Mouse (Mus musculus): ENCODE data around the gene Ttc28.

Gene Ttc28

GRCm38 (mm10) chr5:111204976-111205586, 325.5 kb downstream of the Ttc28 start:
- DNase-seq (ENCODE audit: extremely low read depth, low read depth) = no peak

GRCm38 (mm10) chr5:111205817-111206216, 326.2 kb downstream of the Ttc28 start:
- DNase-seq (ENCODE audit: extremely low read depth, low read depth) = no peak

- no peak for DNase-seq (ENCODE audit: extremely low read depth, low read depth)
Measured at GRCm38 (mm10) chr5:111207924-111208659, 328.5 kb downstream of the Ttc28 start.

DNA sequence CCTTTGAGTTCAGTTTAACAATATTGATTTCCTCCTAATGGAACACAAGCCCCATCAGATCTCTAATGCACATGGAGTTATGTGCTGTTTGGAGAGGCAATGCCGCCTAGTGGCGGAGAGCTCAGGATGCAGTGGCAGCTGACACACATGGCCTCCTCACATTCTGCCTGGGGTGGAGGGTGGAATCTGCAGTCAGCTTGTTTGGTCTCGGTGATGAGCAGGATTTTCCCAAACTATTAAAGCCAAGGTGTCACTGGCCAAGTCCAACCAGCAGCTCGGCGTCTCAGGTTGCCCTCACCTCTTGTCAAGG, 329.0 kb downstream of the Ttc28 start:
- no peak for DNase-seq (ENCODE audit: extremely low read depth, low read depth)

DNA sequence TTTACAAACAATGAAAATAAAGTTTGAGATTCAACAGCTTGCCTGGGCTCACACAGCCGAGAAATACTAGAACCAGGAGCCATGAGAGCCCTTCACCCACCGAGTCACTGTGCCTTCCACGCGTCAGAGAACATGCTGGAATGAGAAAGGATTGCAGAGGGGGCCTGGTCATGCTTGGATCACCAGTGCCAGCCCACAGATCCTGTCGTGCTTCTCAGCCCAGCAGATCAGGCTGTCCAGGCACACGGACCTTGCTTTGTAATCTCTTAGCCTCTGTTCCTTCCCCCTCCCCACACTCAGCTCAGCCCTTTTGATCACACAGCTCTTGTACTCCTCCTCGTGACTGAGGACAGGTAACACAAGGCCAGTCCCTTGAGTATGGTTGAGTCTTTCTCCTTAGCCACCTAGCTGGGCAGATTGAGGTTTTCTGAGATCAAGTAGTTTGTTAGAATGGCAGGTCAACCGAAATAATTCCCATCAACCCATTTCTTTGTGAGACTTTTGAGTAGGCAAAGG, 334.4 kb downstream of the Ttc28 start:
- DNase-seq (ENCODE audit: extremely low read depth, low read depth) = no peak

- DNase-seq (ENCODE audit: extremely low read depth, low read depth) = no peak
Measured at GRCm38 (mm10) chr5:111214890-111215289, 335.3 kb downstream of the Ttc28 start.

DNA sequence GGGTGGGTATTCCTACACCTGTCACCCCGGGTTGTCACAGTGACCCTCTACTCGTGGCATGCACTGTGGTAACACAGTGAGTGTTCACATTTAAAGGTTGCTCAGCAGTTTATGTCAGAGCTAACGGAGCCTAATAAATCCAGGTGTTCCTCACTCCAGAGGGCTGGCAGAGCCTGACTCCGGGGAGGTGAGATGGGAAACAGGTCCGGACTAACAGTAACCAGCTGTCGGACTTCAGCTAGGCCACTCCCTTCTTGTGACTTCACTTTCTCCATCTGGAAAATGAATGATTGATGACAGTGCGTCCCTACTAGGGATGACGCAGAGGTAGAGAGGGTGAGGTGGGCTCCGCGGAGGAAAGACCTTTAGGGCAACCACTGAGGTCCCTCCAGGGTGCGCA, 336.1 kb downstream of the Ttc28 start:
- no peak for DNase-seq (ENCODE audit: extremely low read depth, low read depth)

GRCm38 (mm10) chr5:111216166-111216565, 336.6 kb downstream of the Ttc28 start:
- DNase-seq (ENCODE audit: extremely low read depth, low read depth) = no peak

GRCm38 (mm10) chr5:111217447-111218110, 338.0 kb downstream of the Ttc28 start:
- no peak for DNase-seq (ENCODE audit: extremely low read depth, low read depth)

DNA sequence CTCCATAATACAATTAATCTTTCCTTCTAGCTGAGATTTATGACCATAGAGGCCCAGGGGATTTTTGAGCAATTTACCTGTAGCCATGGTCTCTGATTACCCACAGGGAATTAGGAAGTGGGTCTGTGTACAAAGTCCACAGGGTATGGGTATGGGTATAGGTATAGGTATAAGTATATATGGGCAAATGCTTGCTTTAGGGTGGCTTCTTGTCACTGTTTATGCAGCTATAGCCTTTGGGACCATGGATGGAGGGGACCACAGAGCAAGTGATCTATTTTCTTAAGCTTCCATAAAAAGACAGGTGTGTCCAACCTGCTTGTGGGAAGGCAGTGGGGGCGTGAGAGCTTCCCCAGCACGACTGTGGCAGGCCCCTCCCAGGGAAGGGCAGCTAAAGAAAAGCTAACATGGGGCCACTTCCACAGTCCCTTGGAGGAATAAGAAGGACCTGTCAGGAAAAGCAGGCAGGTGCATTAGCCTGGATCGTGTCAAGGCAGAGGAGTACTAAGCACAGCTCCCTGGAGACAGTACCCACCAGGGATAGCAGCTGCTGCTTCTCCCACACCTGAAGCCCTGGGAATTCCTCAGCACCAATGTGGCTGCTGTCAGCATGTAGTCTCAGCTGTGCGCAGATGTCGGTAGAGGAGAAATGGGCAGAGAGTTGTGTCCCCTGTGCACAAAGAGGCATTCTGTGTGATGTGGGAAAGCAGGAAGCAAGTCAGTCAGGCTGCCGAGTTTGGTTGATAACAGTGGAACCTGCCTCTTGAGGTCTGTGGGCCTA, 338.7 kb downstream of the Ttc28 start:
- DNase-seq (ENCODE audit: extremely low read depth, low read depth) = no peak

- no peak for DNase-seq (ENCODE audit: extremely low read depth, low read depth)
Measured at GRCm38 (mm10) chr5:111218998-111219397, 339.4 kb downstream of the Ttc28 start.

DNA sequence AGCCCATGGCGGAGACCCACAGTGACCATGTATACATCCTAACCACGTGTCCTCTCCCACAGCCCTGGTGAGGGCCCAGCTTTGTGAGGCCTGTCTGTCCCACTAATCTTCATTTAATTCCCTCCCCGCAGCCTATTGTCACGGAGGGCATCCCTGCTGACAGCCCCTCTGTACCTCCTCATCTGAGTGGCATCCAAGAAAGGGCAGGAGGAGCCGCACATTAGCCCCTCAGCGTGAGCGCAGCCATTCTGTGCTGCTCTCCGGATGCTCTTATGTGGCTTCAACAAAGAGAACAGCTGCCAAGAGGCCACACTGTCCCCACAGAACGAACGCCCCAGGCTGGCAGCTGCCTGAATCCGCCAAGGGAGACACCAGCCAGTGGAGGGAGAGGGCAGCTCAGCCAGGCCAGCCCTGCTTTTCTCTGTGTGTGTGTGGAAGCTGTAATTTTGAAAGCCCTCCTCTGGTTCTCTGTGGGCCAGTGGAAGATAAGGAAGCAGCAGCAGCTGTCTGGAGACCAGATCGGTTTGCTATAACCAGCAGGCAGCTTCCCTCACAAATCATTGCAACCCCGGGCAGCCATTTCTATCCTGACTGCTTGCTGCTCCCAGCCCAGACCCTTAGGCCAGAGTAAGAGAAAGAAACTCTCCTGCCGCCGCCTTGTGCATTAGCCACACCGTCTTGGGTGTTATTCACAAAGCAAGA, 341.2 kb downstream of the Ttc28 start:
- DNase-seq (ENCODE audit: extremely low read depth, low read depth) = no peak

- DNase-seq (ENCODE audit: extremely low read depth, low read depth) = no peak
Measured at GRCm38 (mm10) chr5:111222820-111223219, 343.2 kb downstream of the Ttc28 start.

- no peak for DNase-seq (ENCODE audit: extremely low read depth, low read depth)
Measured at GRCm38 (mm10) chr5:111225306-111225705, 345.7 kb downstream of the Ttc28 start.

DNA sequence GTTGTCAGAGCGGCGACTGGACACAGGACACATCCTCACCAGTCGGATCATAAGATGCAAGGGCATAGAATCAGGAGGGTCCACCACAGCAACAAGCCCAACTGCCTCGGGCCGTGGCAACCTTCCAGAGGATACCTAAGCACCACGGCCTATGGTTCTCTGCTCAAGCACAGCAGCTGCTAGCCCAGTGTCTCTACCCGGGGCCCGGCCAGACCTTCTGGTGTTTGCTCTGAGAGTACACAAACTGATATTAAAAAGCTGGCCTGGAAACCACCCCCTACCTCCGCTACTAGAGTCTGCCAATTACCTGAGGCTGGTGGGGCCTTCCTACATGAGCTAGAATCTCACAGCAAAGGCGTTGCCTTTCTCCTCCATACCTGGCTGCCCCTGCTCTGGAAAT, 346.9 kb downstream of the Ttc28 start:
- DNase-seq (ENCODE audit: extremely low read depth, low read depth) = no peak

GRCm38 (mm10) chr5:111227850-111228249, 348.2 kb downstream of the Ttc28 start:
- DNase-seq (ENCODE audit: extremely low read depth, low read depth) = no peak

DNA sequence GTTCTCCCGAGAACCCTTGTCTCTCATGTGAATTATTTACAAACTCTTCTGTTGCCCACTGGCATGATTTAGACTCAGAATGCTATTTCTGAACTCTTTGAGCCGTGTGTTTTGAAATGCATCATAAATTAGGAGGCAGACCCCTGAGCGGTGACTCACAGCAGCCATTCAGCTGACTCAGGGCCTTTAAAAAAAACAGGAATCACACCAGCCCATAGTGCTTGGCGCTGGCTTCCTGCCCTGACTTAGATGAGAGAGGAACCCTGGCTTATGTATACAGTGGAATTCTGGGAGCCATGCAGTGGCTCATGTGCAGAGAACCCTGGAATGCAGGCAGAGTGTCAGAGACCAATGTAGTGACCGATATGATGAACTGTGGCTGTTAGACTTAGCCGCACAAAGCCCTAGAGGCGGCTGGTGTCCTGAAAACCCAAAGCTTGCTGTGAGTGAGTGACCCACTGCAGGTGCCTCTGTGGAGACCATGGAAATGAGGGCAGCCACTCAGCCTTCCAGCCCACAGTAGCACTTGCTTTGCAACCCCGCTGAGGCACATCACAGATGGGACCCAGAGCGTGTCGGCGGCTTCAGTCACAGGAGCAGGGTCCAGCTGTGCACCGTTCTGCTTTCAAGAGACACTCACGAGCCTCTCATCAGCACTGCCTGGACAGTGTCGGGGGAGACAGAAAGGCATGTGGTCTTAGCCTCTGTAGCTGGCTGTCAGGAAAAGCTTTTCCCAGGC, 348.9 kb downstream of the Ttc28 start:
- no peak for DNase-seq (ENCODE audit: extremely low read depth, low read depth)

GRCm38 (mm10) chr5:111229041-111229394, 349.4 kb downstream of the Ttc28 start:
- DNase-seq (ENCODE audit: extremely low read depth, low read depth) = no peak

DNA sequence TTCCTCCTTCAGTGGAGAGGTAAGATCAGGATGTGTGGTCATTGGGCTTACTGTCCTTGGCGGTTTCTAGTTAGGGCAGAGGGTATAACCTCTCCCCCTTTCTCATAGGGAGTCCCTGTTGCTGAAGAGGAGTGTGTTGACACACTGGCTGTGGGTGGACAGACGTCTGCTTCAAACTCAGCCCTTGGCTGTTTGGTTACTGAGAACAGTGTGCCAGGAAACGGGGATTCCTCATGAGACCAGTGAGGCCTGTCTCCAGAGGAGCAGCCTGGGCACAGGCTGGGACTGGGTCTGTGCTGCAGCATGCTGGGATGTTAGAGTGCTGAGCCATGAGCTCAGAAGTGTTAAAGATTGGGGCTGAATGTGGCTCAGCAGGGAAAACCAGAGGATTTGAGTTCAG, 350.1 kb downstream of the Ttc28 start:
- DNase-seq (ENCODE audit: extremely low read depth, low read depth) = no peak

DNA sequence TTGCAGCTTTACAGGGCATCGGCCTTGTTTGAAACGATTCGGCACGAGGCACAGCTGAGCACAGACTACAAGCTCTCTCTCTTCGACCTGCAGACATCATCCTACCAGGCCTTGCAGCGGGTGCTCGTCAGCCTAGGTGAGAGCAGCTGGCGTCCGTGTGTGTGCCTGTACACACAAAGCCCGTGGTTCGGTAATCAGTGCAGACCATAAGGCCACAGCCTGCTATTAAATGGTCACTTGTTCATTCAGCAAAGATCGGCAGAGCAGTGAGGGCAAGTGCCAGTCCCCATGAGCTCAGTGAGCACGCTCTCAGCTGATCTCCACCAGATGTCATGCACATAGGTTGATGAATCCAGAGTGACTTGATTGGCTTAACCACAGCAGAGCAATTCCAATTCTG, 351.4 kb downstream of the Ttc28 start:
- no peak for DNase-seq (ENCODE audit: extremely low read depth, low read depth)

- no peak for DNase-seq (ENCODE audit: extremely low read depth, low read depth)
Measured at GRCm38 (mm10) chr5:111231769-111232168, 352.2 kb downstream of the Ttc28 start.
